Mouse (Mus musculus): Measurements from ENCODE around the gene Frmd4a.

DNA sequence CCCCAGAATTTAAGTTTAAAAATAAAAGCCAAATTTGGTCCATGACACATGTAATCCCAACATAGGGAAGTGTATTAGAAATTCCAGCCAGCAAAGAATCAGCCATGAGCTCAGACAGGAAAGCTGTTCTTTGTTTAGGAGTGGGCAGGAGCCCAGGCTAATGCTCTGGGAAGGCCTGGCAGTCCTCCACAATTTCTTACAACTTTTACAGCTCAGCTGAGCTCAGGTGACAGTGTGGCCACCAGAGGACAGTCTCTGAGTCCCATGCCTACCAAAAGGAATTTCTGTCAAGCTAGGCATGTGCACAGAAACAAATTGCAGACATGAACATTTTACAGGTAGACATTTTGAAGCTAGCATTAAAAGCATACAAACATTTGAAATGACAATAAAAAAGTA is 457.0 kb downstream of the Frmd4a start:
- TF ChIP-seq POLR2A (IDR thresholded peaks at IDR 0.05; ENCODE audit: low read depth, low read length) (no peak), CTCF (IDR thresholded peaks at IDR 0.05; ENCODE audit: extremely low read depth, insufficient read length, insufficient replicate concordance, low read depth, low read length) (no peak)
